Mouse (Mus musculus): Measurements from ENCODE around the gene Ntng2.

Ntng2 gene

DNA sequence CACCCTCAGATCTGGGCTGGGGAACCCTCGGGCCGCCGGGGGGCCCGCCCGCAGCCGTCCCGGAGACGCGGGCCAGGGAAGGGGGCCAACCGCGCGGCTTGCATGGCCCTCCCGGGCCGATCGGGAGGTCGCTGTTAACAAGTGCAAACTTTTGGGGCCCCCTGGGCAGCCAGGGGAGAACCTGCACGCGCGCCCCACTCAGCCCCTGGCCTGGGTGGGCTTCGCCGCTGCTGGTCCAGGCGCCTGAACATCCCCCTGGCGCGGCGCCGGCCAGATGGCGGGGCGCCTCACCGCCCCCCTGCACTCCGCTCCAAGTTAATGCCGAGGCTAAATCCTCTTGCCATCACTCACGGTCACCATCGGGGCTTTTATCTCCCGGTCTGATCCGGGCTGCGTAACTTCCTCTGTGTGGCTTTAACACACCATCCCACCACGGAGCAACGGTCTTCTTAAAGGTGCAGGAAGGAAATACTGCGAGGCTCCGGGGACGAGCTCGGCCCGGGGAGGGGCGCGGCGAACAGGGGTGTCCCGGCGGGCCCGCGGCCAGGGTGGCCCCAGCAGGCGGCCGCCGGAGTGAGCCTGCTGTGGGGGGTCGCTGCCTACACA is at the start of gene Ntng2:
Gene Ntng2 (minus strand): TSS at position 407 of the 606 bp plus-strand sequence.
- ATAC-seq (ENCODE audit: insufficient number of reproducible peaks, low FRiP score, low TSS enrichment) = no peak; the same call in 1 of the 2 replicates

DNA sequence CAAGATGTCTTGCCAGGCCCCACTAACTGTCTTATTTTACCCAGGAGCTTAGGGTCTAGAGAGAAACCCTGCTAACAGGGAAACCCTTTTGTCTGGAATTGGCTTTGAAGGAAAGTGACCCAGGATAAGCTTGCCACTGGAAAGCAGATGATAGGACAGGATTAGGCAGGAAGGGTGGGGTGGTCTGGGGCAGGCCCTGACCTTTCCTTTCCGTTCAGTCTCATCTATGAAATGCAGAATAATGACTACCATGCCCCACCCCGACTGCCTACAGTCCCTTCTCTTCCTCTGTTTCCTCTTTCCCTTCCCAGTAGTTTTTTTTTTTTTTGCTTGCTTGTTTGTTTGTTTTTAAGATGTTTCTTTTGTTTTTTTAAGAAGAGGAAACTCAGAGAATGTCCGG is 42.8 kb upstream of the Ntng2 start:
- no peak for ATAC-seq (ENCODE audit: insufficient number of reproducible peaks, low FRiP score, low TSS enrichment)

DNA sequence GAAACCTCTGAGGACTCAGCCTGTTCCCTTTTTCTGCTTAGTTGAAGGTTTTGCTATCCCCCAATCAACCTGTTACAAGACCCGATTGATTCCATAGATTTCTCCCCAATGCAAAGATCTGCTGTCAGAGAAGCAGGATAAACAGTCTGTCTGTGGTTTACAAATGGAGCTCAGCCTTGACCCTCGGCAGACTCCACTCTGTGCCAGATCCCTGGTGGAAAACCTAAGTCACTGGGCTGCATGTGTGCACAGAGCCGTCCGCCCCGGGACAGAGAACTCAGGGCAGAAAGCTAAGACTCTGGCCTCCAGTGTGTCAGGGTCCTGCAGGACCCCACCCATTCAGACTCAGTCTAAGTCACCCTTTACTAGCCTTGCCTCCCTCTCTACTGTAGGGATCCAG is 34.8 kb upstream of the Ntng2 start:
- no peak for ATAC-seq (ENCODE audit: insufficient number of reproducible peaks, low FRiP score, low TSS enrichment)

DNA sequence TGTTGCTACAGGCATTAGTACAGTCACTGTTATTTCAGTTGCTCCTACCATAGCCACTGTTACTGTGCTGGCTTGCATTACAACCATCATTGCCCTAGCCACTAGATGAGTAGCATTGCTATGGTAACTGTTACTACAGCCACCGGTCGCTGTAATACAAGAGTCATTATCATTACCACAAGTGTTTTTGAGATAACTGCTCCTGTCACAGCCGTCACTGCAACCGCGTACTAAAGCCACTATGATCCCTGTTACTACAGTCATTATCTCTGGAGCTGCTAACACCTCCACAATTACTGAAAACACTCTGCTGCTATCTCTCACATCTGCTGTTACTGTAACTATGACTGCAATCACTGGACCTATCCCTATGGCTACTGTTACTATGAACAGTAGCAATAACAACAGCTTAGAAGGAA is 24.9 kb upstream of the Ntng2 start:
- no peak for ATAC-seq (ENCODE audit: insufficient number of reproducible peaks, low FRiP score, low TSS enrichment)

DNA sequence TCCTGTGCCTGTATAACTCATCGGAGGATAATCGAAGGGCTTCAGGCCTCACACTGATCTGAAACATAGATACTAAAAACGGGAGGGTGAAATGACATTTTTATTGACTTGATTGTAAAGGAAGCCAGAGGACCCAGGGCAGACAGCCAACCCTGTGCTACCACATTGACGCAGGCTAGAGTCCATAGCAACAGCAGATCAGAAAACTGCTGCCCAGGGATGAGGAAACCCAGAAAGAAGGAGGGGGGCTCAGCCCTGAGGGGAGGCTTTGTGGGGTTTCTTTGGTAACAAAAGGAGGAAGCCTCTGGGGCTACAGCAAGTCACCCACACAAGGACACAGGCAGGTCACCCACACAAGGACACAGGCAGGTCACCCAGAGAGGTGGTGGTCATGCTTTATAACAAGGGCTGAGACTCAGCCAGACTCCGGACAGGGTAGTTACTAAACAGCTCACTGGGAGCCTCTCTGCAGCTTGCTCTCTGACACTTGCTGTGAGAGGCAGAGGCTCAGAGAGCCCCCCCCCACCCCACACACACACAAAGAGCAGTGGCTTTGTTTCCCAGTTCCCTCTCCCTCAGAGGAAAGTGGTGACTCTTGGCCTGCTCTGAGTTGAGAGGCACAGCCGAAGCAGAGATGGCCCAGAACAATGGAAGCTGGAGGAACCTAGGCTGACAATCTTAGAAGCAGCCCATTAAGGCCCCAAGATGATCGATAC is 19.2 kb upstream of the Ntng2 start:
- ATAC-seq (ENCODE audit: insufficient number of reproducible peaks, low FRiP score, low TSS enrichment) = no peak

DNA sequence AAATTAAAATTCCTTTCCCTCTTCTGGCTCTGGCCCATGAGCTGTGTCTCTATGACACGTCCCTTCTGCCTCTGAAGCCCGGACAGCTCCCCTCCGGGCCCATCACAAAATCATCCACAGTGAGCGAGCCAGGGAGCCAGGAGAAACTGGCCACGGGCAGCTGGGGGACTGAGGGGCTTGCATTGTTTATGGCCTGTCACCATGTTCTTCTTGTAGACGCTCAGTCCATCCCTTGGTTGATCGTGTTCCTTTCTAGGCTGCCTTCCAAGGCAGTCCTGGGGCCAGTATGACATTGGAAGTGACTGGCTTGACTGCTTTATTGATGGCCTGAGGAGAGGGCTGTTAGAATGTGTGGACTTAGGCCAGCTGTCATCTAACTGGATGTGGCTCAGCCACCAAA is 18.3 kb upstream of the Ntng2 start:
- ATAC-seq (ENCODE audit: insufficient number of reproducible peaks, low FRiP score, low TSS enrichment) = no peak

DNA sequence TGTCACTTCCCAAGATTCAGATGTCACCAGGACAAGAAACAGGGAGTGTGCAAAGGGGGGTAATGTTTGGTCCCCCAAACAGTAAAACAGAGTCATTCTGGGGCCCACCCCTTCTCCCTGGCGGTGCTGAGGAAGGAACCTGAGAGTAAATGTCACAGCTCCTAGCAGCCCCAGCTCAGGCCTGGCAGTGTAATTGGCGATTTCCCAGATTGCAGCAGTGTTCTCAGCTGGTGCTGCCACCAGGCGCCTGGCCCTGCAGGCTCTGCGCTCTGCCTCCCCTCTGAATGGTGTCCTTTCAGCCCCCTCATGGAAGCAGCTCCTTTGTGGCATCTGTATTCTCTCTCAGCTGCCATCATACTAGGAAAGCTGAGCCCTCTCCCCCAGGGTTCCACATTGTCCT is 14.0 kb upstream of the Ntng2 start:
- no peak for ATAC-seq (ENCODE audit: insufficient number of reproducible peaks, low FRiP score, low TSS enrichment)

DNA sequence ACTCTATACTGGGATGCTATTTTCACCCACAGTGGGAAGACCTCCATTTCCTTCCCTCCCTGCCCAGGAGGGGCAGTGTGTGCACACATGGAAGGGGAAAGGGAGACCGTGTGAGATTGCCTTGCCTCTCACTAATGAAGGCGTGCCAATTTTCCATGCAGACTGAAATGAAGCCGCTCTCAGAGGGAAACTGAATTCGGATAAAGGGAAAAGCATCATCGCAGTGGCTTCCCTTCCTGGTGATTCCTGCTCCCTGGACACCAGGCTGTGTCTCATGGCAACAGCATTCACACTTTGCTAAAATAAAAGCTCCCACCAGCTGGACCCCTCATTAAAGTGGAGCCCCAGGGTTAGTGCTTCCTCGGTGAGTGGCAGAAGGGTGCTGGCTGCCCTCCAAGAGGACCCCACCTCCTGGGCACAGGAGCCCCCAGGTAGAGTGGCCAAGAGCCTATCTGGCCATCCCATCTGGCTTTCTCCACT is 9.7 kb upstream of the Ntng2 start:
- no peak for ATAC-seq (ENCODE audit: insufficient number of reproducible peaks, low FRiP score, low TSS enrichment)

DNA sequence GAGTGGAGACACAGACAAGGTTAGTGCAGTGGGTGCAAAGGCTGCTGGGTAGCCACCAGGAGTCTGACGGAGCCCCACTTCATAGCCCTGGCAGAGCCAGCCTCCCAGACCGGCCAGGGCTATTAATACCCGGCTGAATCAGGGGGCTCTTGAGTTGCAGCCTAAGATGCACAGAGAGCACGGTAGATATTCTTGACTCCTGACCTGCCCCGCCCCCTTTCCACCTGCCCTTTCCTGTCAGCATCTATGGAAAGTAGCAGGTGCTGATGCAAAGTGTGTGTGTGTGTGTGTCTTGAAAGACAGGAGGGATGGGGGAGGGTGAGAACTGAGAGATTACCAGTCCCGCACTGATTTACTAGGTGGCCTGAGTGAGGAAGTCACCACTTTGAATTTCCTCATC is 8.3 kb upstream of the Ntng2 start:
- no peak for ATAC-seq (ENCODE audit: insufficient number of reproducible peaks, low FRiP score, low TSS enrichment)

DNA sequence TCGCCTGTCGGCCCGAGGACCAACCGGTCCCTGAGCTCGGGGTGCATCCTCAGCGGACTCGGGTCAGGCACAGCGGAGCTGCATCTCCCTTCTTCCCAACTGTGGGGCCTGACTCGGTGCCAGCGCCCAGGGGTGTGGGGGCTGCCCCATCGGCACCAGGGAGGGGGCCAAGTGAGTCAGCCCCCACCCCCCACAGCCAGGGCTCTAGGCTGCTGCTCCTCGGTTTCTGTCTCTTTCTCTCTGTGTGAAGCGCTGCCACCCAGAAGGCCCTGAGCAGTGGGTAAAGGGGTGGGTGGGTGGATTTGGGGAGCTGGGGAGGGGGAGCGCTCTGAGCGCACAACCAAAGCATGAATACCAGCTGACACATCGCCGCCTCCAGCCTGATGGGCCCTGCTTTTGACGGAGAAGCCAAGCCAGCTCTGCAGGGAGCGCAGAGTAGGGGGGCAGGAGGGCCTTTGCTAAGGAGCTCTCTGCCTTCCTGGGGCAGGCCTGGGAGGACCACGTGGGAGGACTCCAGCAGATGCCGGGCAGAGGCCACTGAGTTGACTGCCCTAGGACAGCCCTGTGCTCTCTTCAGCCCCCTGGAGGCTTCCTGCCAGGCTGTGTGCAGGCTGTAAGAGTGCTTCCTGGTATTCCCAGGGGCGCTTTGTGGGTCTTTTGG is 530 bp upstream of the Ntng2 start:
- no peak for ATAC-seq (ENCODE audit: insufficient number of reproducible peaks, low FRiP score, low TSS enrichment)

DNA sequence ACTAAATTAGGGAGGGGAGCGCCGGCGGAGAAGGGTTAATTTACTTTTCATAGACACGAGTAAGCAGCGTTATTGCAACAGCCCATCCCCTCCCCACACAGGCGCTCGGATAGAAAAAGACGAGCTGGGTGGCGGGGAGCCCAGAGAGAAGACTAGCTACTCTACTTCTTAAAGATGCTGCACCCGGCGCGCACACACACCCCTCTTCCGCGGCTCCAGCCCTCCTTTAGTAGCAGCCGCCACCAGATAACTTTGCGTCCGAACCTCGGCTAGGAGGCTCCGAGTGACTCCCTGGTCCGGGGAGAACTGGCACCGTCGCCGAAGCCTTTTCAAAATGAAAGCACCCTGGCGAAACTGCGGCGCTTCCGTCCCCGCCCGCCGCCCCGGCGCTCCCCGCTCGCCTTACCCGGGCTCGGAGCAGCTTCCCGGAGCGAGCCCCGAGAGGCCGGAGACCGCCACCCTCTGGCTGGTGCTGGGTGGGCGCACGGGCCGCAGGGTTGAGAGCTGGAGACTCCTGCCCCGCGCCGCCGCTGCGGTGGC is 676 bp downstream of the Ntng2 start:
- no peak for ATAC-seq (ENCODE audit: insufficient number of reproducible peaks, low FRiP score, low TSS enrichment)

DNA sequence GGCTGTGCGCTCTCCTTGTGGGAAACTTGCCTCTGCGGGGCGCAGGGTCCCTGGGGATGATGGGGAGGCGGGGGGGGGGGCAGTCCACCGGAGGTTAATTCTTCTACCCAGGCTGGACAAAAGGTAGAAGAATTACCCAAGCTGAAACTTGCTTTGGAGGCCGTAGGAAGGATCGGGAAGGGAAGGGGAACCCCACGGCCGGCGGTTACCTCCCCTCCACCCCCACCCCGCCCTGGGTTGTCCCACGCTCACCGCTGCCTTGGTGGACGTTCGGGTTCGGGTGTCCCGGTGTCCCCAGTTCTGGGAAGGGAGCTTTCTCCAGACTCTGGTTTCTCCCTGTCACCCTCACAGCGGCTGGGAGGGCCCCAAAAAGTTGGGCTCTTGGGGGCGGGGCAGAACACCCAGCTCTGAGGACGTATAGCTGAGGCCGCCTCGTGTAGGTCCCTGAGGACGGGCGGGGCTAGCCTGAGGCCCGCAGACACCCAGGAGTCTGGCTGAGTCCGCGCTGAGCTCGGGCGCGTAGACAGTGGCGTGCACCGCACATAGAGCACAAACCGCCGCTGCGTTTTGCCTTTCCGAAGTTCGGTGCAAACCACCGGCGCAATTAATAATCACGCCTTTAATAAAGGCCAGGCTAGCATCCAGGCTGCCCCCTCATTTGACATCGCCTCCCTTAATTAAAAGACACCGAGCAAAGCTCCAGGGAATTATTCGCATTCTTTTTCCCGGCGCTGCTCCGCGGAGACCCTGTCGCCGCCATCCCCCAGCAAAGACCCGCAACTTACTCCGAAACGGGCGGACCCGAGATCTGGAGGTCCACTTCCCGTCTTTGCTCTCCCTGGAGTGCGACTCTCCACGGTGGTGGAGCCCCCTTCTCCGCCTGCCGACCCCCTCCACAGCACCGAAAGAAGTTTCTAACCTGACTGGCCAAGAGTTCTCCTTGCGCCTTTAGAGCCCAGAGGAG is 1.4 kb downstream of the Ntng2 start:
- no peak for ATAC-seq (ENCODE audit: insufficient number of reproducible peaks, low FRiP score, low TSS enrichment)

DNA sequence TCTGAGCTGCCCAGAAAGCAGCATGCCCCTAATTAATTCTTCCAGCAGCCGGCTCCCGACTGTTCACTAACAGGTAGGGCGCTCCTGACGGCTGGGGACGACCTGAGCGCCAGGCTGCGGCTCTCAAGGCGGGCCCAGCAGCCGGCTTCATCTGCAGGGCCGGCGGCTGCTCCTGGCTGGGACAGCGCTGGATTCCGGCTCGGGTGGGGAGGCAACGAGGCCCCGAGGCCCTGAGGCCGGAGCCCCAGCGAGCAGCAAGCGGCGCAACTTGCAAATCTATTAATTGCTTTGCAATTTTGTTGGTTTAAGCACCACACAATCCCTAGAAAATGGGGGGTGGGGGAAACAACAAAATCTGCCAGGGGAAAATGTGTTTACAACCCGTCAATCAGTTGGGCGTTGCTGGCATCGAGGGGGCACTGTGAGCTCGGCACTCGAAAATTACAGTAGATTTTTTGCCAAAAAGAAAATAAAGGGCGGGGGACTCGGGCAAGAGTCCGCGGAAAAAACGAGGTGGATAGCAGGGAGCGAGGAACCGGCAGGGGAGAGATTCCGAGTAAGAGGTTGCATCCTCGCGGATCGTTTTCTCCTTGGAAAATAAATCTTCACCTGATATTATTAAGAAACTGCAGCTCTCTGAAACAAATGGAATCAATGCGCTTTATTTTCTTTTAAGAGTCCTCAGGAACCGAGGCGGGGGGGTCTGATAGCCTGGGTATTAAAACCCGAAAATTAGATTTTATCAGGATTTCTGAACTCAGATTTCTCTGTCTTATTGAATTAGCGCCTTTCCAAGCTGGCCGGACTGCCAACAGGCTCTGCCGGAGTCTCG is 2.3 kb downstream of the Ntng2 start:
- ATAC-seq (ENCODE audit: insufficient number of reproducible peaks, low FRiP score, low TSS enrichment) = no peak

DNA sequence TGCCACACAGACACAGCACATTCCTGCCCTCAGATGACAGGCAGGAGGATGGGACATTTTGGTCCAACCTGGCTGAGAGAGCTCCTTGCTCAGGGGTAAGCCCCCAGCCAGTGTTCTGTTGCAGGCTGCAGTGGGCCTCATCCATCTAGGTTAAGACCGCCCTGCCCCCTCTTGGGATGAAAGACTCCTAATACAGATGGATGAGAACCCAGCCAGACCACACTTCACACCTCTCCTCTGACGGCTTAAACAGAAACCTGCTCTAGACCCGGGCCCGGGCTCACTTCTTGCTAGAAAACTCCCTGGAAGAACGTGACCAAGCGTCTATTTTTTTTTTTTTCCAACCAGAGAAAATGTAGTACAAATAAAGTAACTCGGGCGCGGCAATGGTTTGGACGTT is 3.0 kb downstream of the Ntng2 start:
- ATAC-seq (ENCODE audit: insufficient number of reproducible peaks, low FRiP score, low TSS enrichment) = no peak

DNA sequence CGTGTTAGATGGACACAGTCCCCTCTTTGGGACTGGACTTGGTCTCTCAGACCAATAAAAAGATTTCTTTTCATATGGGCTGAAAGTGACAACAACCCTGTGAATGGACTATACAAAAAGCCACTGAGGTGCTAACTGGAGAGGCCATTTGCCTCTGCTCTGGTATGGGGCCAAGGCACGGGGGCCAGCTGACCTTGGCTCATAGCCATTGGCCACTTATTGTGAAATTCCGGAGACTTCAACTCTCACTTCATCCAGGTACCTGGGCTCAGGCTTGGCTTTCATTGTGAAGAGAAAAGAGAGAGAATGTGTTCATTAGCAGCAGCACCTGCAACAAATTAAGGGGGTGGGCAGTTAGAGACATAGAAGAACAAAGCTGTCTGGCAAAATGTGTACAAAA is 4.3 kb downstream of the Ntng2 start:
- no peak for ATAC-seq (ENCODE audit: insufficient number of reproducible peaks, low FRiP score, low TSS enrichment)

DNA sequence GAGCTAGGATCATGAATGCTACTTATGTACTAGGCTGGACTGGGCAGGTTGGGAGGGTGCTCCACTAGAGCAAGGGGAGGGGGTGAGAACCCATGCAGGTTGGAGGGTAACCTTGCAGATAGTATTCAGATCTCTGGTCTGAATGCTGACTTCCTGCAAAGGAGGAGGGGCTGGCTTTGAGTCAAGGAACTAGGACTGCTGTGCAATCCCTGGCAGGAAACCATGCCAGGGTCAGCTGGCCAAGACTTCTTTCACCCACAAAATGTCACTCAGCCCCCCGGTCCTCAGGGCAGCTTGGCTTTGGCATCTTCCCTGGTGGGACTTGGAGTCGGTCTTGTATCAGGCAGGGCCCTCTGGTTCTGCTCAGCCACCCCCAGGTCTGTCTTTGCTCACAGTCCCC is 5.4 kb downstream of the Ntng2 start:
- ATAC-seq (ENCODE audit: insufficient number of reproducible peaks, low FRiP score, low TSS enrichment) = no peak

DNA sequence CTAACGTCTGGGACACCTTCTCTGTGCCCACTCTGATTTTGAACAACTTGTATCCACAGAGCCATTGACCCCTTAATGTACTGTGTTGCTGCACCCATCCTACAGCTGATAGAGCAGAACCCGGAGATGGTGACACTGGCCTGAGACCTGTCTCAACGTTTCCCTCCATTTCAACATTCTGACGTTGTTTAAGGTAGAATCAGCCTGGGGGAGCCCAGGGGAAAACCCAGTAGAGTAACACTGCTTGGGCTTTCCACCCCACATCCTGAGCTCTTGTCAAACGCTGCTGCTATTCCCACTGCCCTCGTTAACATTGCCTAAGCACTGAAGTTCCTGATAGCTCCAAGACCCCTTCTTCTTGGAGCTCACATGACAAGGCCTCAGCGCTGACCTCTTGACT is 5.9 kb downstream of the Ntng2 start:
- no peak for ATAC-seq (ENCODE audit: insufficient number of reproducible peaks, low FRiP score, low TSS enrichment)

DNA sequence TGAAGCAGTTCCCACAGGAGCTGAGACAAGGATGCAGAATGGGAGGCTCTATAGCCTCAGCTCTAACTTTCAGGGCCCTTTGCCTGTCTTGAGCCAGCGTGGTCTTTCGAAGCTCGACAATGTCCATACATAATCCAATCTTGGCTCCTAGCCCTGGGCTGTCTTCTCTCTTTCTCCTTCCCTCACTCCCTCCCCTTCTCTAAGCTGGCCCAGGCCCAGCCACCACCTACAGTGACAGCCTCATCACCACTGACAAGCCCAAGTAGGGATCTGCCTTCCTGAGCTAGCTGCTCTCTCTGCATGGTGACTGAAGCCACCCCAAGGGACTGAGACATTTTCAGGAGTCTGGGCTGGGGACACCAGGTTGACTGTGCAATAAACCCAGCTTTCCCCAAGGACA is 6.5 kb downstream of the Ntng2 start:
- ATAC-seq (ENCODE audit: insufficient number of reproducible peaks, low FRiP score, low TSS enrichment) = no peak

DNA sequence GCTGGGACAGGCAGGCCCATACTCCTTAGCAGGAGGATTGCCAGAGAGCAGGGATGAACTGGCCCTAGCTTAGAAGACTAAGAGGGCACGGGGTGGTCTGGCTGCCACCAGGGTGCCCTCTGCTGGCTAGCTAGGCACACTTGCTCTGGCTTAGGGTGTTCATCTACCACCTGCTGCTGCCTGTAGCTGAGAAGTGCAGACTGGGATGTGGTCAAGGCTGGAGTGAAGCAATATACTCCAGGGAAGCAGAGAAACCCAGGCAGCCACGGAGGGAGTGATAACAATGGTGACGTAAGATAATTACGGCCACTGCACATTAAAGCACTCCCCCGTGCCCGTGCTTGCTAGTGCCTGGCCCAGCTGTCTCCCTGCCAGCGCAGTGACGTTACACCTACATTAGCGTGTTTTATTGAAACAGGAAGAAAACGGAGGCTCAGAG is 7.4 kb downstream of the Ntng2 start:
- no peak for ATAC-seq (ENCODE audit: insufficient number of reproducible peaks, low FRiP score, low TSS enrichment)
